Mouse (Mus musculus): Measurements from ENCODE around the gene Rnf150. TPM values are rescaled to one million over a fixed set of nuclear protein-coding genes. Genes with fewer than 3 reads are reported as not detected.

The Rnf150 gene
- polyA plus RNA-seq, 1 experiment from 2014 or later: 1.4 TPM

DNA sequence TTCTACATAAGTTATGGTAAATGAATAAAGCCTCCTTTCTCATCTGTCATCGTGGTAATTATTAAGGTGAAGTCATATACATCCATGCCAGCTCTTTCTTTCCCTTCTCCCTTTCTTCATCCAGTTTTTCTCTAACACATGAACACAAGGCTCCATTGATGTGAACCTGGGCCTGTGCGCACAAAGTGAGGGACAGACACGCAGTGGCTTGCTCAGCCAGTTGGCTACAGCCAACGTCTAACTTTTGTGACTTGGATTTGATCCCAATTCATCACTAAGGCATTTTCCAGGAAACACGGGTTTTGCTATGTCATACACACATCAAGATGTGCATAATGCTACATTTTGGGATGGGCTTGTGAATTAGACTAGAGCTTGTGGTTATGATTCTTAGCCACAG lies 146.3 kb downstream of the Rnf150 start:
- ATAC-seq (ENCODE audit: insufficient read depth) (no peak), DNase-seq (no peak)
- no peak for TF ChIP-seq CTCF (IDR thresholded peaks at IDR 0.05; ENCODE audit: low read depth)
- Histone ChIP-seq H3K9ac (no peak overlapping the region), H3K27ac (ENCODE audit: low read depth) (no peak overlapping the region), H3K4me3 (ENCODE audit: low read depth, low read length) (no peak overlapping the region), H3K36me3 (ENCODE audit: insufficient read depth) (no peaks in the 10 kb centered on the region), H3K4me2 (no peak overlapping the region), H3K4me1 (ENCODE audit: insufficient read depth) (no peaks in the 10 kb centered on the region), H3K27me3 (ENCODE audit: insufficient read depth, low read length) (no peaks in the 10 kb centered on the region), H3K9me3 (ENCODE audit: low read depth, low read length) (no peaks in the 10 kb centered on the region)
- WGBS: 74% methylated on average over 5 of the region's 5 CpGs

GRCm38 (mm10) chr8:83011286-83011685 lies 148.1 kb downstream of the Rnf150 start:
- H3K27ac ChIP-seq (ENCODE audit: low read depth): no peak overlapping the region
- H3K4me1 ChIP-seq (ENCODE audit: insufficient read depth): no peaks in the 10 kb centered on the region
- no peak overlapping the region for H3K4me2 ChIP-seq
- H3K36me3 ChIP-seq (ENCODE audit: insufficient read depth): no peaks in the 10 kb centered on the region
- TF ChIP-seq CTCF (IDR thresholded peaks at IDR 0.05; ENCODE audit: low read depth): no peak
- H3K27me3 ChIP-seq (ENCODE audit: insufficient read depth, low read length): no peaks in the 10 kb centered on the region
- H3K9me3 ChIP-seq (ENCODE audit: low read depth, low read length): no peaks in the 10 kb centered on the region
- no peak for DNase-seq
- no peak overlapping the region for H3K4me3 ChIP-seq (ENCODE audit: low read depth, low read length)
- ATAC-seq (ENCODE audit: insufficient read depth): no peak
- 66% methylated on average over 2 of the region's 2 CpGs for whole genome bisulfite sequencing
- H3K9ac ChIP-seq: no peak overlapping the region

DNA sequence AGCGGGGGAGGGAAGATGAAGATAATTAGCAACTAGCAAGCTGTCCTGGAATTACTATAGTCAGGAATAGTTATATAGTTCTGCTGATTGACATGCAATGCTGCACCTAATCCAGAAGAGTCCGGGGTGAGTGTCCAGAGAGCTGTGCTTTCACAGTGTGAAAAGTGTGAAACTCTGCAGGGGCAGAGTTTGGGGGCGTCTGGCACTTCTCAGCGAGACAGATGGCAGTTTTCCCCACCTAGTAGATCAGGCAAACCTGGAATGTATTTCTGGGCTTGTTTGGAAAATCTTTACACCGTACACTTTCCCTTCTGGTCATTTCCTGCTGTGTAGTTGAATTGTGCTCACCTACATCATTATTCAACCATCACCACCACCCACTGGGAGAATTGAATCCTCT lies 148.6 kb downstream of the Rnf150 start:
- H3K9me3 ChIP-seq (ENCODE audit: low read depth, low read length): no peaks in the 10 kb centered on the region
- 50% methylated on average over 5 of the region's 5 CpGs for WGBS
- H3K27ac ChIP-seq (ENCODE audit: low read depth): no peak overlapping the region
- no peak for DNase-seq
- no peak overlapping the region for H3K4me3 ChIP-seq (ENCODE audit: low read depth, low read length)
- H3K27me3 ChIP-seq (ENCODE audit: insufficient read depth, low read length): no peaks in the 10 kb centered on the region
- no peaks in the 10 kb centered on the region for H3K36me3 ChIP-seq (ENCODE audit: insufficient read depth)
- no peak overlapping the region for H3K4me2 ChIP-seq
- no peak for TF ChIP-seq CTCF (IDR thresholded peaks at IDR 0.05; ENCODE audit: low read depth)
- no peaks in the 10 kb centered on the region for H3K4me1 ChIP-seq (ENCODE audit: insufficient read depth)
- no peak overlapping the region for H3K9ac ChIP-seq
- no peak for ATAC-seq (ENCODE audit: insufficient read depth)

GRCm38 (mm10) chr8:83028211-83028610 lies 165.1 kb downstream of the Rnf150 start:
- ATAC-seq (ENCODE audit: insufficient read depth) (no peak), DNase-seq (no peak)
- Histone ChIP-seq H3K4me2 (no peak overlapping the region), H3K4me3 (ENCODE audit: low read depth, low read length) (no peak overlapping the region), H3K4me1 (ENCODE audit: insufficient read depth) (no peaks in the 10 kb centered on the region), H3K36me3 (ENCODE audit: insufficient read depth) (no peaks in the 10 kb centered on the region), H3K9ac (no peak overlapping the region), H3K9me3 (ENCODE audit: low read depth, low read length) (no peaks in the 10 kb centered on the region), H3K27me3 (ENCODE audit: insufficient read depth, low read length) (no peaks in the 10 kb centered on the region), H3K27ac (ENCODE audit: low read depth) (no peak overlapping the region)
- no peak for TF ChIP-seq CTCF (IDR thresholded peaks at IDR 0.05; ENCODE audit: low read depth)
- WGBS: 61% methylated on average over 2 of the region's 2 CpGs

DNA sequence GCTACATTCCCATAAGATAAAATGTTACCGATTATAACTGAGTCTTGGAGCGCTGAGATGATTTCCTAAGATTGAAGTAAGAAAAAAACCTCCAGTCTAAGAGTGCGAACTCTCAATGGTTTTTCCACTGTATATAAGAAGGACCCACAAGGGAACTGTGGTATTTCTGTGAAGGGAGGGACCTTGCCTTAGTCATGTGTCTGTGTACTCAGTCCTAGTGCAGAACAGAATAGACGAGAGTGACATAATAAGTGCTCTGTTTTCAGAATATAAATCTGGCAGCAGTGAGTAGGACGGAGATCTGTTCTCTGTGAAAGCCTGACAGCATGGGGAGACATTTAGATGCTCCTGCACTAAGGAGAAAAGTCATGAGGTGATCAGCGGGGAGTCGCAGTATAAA lies 169.6 kb downstream of the Rnf150 start:
- no peak overlapping the region for H3K4me3 ChIP-seq (ENCODE audit: low read depth, low read length)
- no peak overlapping the region for H3K27ac ChIP-seq (ENCODE audit: low read depth)
- no peaks in the 10 kb centered on the region for H3K36me3 ChIP-seq (ENCODE audit: insufficient read depth)
- no peak overlapping the region for H3K4me2 ChIP-seq
- TF ChIP-seq CTCF (IDR thresholded peaks at IDR 0.05; ENCODE audit: low read depth): no peak
- no peaks in the 10 kb centered on the region for H3K27me3 ChIP-seq (ENCODE audit: insufficient read depth, low read length)
- no peak for DNase-seq
- WGBS: 58% methylated on average over 5 of the region's 7 CpGs
- H3K4me1 ChIP-seq (ENCODE audit: insufficient read depth): no peaks in the 10 kb centered on the region
- no peak; the same call in 1 of the 2 replicates for ATAC-seq (ENCODE audit: insufficient read depth)
- H3K9me3 ChIP-seq (ENCODE audit: low read depth, low read length): no peaks in the 10 kb centered on the region
- H3K9ac ChIP-seq: no peak overlapping the region

DNA sequence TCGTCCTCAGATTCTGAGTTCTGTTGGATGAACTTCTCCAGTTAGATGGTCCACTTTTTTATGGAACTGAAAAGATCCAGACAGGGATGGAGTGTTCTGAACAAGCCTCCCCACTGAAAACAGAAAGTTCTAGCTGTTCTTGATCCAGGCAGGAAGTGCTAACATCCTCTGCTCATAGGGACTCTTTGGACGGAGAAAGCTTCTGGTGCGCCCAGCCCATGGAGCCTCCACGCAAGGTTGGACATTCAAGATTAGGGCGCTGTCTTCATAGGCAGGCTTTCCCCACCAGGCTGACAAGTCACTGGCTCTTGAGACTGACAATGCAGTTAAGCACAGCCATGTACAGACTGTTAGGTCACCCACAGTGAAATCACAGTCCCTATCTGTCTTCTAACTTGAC lies 172.0 kb downstream of the Rnf150 start:
- Histone ChIP-seq H3K4me3 (ENCODE audit: low read depth, low read length) (no peak overlapping the region), H3K36me3 (ENCODE audit: insufficient read depth) (no peaks in the 10 kb centered on the region), H3K27ac (ENCODE audit: low read depth) (no peak overlapping the region), H3K4me1 (ENCODE audit: insufficient read depth) (no peaks in the 10 kb centered on the region), H3K27me3 (ENCODE audit: insufficient read depth, low read length) (no peaks in the 10 kb centered on the region), H3K9me3 (ENCODE audit: low read depth, low read length) (no peaks in the 10 kb centered on the region), H3K4me2 (no peak overlapping the region), H3K9ac (no peak overlapping the region)
- no peak for ATAC-seq (ENCODE audit: insufficient read depth)
- no peak for DNase-seq
- TF ChIP-seq CTCF (IDR thresholded peaks at IDR 0.05; ENCODE audit: low read depth): no peak
- WGBS: 90% methylated on average over 5 of the region's 5 CpGs

GRCm38 (mm10) chr8:83036521-83037166 lies 173.5 kb downstream of the Rnf150 start:
- ATAC-seq (ENCODE audit: insufficient read depth): no peak
- TF ChIP-seq CTCF (IDR thresholded peaks at IDR 0.05; ENCODE audit: low read depth): no peak
- no peak for DNase-seq
- Histone ChIP-seq H3K9ac (no peak overlapping the region), H3K9me3 (ENCODE audit: low read depth, low read length) (no peaks in the 10 kb centered on the region), H3K27me3 (ENCODE audit: insufficient read depth, low read length) (no peaks in the 10 kb centered on the region), H3K4me3 (ENCODE audit: low read depth, low read length) (no peak overlapping the region), H3K36me3 (ENCODE audit: insufficient read depth) (no peaks in the 10 kb centered on the region), H3K4me1 (ENCODE audit: insufficient read depth) (no peaks in the 10 kb centered on the region), H3K27ac (ENCODE audit: low read depth) (no peak overlapping the region), H3K4me2 (no peak overlapping the region)
- WGBS: 74% methylated on average over 3 of the region's 3 CpGs
